Mouse (Mus musculus): ENCODE data around the gene Mzt1.

The Mzt1 gene

DNA sequence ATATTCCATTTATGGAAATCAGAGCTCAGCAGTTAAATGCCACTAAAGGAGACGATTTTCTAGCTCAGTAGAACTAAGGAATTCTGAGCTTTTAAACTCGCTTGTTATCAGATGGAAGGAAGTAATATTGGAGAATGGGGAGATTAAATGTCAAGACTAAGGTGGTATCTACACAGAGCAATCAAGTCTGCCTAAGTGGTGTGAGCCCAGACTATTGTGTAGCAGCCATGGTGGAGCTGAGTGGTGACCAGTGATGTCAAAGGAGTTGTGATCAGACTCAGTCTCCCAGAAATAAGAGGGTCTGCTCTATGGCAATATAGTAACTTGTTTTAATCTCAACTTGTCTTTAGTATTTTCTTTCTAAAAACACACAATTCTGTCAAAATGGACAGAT, 35.0 kb downstream of the Mzt1 start:
- DNase-seq: no peak

DNA sequence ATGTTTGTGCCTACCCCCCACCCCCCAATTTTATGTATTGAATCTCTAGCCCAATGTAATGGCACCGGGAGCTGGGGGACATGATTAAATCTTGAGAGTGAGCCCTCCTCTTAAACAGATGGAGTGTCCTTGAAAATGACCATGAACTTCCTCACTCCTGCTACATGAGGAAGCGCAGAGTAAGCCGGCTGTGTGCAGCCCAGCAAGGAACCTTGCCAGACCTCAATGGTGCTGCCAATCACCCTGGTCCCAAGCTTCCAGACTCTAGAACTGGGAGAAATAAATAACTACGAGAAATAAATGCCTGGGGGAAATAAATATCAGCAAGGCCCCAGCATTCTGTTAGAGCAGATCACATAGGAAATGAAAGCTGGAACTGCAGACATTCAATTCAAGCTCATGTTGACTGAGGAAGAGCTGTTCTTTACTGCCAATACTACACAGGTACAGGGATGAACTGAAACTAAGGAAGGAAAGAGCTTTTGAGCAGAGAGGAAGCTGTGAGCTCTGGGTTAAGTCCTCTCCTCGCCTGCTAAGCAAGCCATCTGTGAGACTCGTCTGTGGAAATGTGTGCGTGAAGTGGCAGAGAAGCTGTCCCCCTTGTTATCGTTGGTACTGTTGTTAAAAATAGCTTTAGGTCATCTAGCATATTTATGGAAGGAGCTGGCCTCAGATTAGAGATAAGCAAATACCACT, 35.6 kb downstream of the Mzt1 start:
- DNase-seq: no peak

DNA sequence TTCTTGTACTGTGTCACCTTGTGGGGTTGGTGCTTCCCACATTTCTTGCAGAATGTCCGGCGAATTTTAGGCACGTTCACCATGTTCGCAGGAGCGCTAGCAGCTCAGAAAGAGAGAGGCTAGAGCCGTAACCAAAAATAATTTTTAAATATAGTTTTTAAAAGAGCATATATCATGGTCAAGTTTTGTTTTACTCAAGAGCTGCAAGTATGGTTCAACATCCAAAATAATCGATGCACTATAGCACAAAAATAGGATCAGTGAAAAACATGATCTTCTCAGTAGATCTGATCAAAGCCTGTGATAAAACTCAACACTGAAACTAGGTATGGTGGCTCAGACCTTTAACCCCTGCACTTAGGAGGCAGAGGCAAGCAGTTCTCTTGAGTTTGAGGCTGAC, 51.7 kb downstream of the Mzt1 start, which contains the start of gene Rpl36a-ps1:
Gene Rpl36a-ps1 (minus strand): TSS at position 101 of the 400 bp plus-strand sequence.
- no peak for DNase-seq

DNA sequence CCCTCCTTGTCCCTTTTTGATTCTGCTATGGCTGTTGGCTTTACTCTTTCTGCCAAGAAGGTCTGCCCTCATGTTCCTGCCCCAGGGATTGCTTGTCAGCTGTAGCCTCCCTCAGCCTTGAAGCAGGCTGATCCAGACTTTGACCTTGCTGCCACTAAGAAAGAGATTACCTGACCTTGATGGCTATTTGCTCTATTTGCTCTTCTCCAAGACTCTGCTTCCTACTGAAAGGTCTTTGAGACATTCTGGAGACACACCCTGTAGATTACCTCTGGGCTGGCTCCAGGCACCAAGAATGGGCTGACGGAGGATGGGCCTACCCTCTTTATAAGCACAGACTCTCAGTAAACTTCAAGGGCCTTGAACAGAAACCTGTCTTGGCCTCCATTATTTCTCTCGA, 53.5 kb downstream of the Mzt1 start:
- DNase-seq: no peak

DNA sequence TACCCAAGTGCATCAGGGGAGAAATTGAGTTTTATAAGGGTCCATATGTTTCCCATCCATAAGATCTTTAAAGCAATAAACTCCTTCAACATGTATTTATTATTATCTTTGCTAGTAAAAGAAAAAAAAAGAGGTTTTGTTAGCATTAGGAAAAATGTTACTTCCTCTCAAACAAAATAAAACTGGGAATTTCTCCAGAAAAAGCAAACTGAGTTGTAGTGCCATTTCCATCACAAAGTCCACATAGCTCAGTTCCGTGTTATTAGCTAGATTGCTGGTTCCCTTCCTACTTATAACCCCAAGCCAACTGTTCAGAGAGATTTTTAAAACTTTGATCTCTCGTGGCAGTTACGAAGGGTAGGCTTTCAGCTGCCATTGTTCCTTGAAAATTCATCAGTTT, 55.3 kb downstream of the Mzt1 start:
- no peak for DNase-seq

DNA sequence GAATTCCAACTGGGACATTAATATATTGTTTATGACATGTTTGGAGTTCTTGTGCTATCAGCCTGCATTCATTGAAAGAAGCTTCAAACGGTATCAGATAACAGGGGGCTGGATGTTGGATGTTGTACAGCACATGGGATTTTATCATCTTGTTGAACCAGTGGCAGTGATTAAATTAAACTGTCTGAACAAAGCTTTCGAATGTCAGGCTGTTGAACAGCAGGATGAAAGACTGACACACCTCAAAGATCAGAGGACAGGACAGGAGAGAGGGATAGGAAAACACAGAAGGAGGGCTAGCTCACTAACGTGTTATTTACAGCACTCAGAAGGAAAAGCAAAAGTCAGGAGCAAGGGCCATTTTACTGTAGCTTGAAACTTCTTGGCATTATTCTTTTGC, 56.1 kb downstream of the Mzt1 start:
- no peak for DNase-seq
